8 mouse cellular contexts compared by ENCODE assay signal in the genomic region with DNA sequence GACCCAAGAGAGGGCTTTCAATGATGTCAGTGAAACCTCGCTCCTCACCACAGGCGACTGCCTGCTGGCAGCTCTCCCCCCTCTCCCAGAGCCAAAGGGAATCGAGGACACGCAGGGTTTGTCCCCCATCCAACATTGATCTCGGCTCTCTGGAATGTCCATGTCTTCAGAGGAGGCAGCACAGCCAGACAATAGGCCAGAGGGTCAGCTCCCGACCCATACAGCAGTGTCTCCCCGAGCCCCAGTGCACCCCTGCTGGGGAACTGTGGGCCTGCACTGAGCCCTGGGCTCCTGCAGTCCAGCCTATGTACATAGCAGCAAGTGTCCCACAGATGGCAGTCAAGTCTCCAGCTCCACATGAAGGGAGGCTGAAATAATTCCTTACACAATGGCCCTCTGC. TPM values are rescaled to one million over a fixed set of nuclear protein-coding genes. Genes with fewer than 3 reads are reported as not detected.
A peak's percentile ranks its signal among the peaks of the same experiment; 100 is the strongest.
DNase-seq lines count a peak whose midpoint lies in the region; ATAC-seq and TF ChIP-seq lines count a peak whose summit lies in the region.

No protein-coding gene starts in this region.

- H3K9me3 ChIP-seq in liver, embryonic 12.5 days (replicated peaks), result no peaks in the 10 kb centered on the region
- H3K9me3 ChIP-seq in embryonic facial prominence, embryonic 14.5 days (ENCODE audit: control insufficient read depth, low read length), result no peaks in the 10 kb centered on the region
- no peaks in the 10 kb centered on the region for H3K9me3 ChIP-seq in limb, embryonic 15.5 days
- H3K9me3 ChIP-seq in stomach, embryonic 14.5 days (ENCODE audit: control insufficient read depth, low read depth, low read length), result no peaks in the 10 kb centered on the region

- H3K79me2 ChIP-seq in myocyte (ENCODE audit: control insufficient read depth, insufficient read depth), result no peaks in the 10 kb centered on the region

- 48% methylated on average over 7 of the region's 7 CpGs for WGBS in liver, embryonic 12.5 days (ENCODE audit: insufficient replicate concordance)
- 29% methylated on average over 7 of the region's 7 CpGs for WGBS in embryonic facial prominence, embryonic 14.5 days
- WGBS in limb, embryonic 15.5 days, result 41% methylated on average over 7 of the region's 7 CpGs
- 40% methylated on average over 7 of the region's 7 CpGs for WGBS in stomach, embryonic 14.5 days

- no peak overlapping the region for H3K27ac ChIP-seq in liver, embryonic 12.5 days
- 0 out of 2 replicates have a peak overlapping the region, but pooled peaks have one; percentile 4 for H3K27ac ChIP-seq in embryonic facial prominence, embryonic 14.5 days (replicated peaks; ENCODE audit: low read depth, low read length)
- H3K27ac ChIP-seq in limb, embryonic 15.5 days, result 0 out of 2 replicates have a peak overlapping the region, but pooled peaks have one; percentile 22
- H3K27ac ChIP-seq in stomach, embryonic 14.5 days (ENCODE audit: low read length), result peak overlapping the region; percentile 82; the same call in 1 of the 2 replicates

- H3K4me3 ChIP-seq in liver, embryonic 12.5 days, result no peak overlapping the region
- no peak overlapping the region for H3K4me3 ChIP-seq in embryonic facial prominence, embryonic 14.5 days (ENCODE audit: low read depth, low read length)
- no peak overlapping the region for H3K4me3 ChIP-seq in limb, embryonic 15.5 days
- H3K4me3 ChIP-seq in myocyte, result no peak overlapping the region
- H3K4me3 ChIP-seq in stomach, embryonic 14.5 days (ENCODE audit: low read depth, low read length), result no peak overlapping the region

- no peak for TF ChIP-seq POLR2A in myocyte (IDR thresholded peaks at IDR 0.05; ENCODE audit: insufficient read length, low read depth)

- no peak for ATAC-seq in liver, embryonic 12.5 days
- peak; percentile 89 for ATAC-seq in embryonic facial prominence, embryonic 14.5 days (ENCODE audit: low read depth)
- peak; percentile 85 for ATAC-seq in limb, embryonic 15.5 days (ENCODE audit: insufficient number of reproducible peaks, low FRiP score, low TSS enrichment, low read depth)
- peak; percentile 76; the same call in 1 of the 2 replicates for ATAC-seq in stomach, embryonic 14.5 days (ENCODE audit: insufficient number of reproducible peaks, insufficient read depth, low FRiP score, low read depth)

- no peak overlapping the region for H3K4me2 ChIP-seq in liver, embryonic 12.5 days
- H3K4me2 ChIP-seq in embryonic facial prominence, embryonic 14.5 days (ENCODE audit: low read depth, low read length), result no peak overlapping the region
- H3K4me2 ChIP-seq in limb, embryonic 15.5 days, result no peak overlapping the region
- peak overlapping the region; percentile 46 for H3K4me2 ChIP-seq in myocyte (ENCODE audit: low read depth)
- H3K4me2 ChIP-seq in stomach, embryonic 14.5 days (replicated peaks; ENCODE audit: low read depth, low read length), result no peak overlapping the region

- DNase-seq in liver, result peak; percentile 54
- DNase-seq in embryonic facial prominence, embryonic 14.5 days (ENCODE audit: low spot score), result peak; percentile 86
- peak; percentile 94 to 95 for DNase-seq in heart, adult 9 months (ENCODE audit: low spot score in 2 of 2)
- peak; percentile 60 to 64 for DNase-seq in kidney, adult 8-10 months

- H3K4me1 ChIP-seq in liver, embryonic 12.5 days, result peaks cover 7% of the 10 kb centered on the region; the same call in 1 of the 2 replicates
- peaks cover 4% of the 10 kb centered on the region; the same call in 1 of the 2 replicates for H3K4me1 ChIP-seq in embryonic facial prominence, embryonic 14.5 days (ENCODE audit: control insufficient read depth, insufficient read depth, low read length)
- peaks cover 34% of the 10 kb centered on the region for H3K4me1 ChIP-seq in limb, embryonic 15.5 days
- peaks cover 21% of the 10 kb centered on the region for H3K4me1 ChIP-seq in stomach, embryonic 14.5 days (ENCODE audit: control insufficient read depth, insufficient read depth, low read length)

- H3K9ac ChIP-seq in liver, embryonic 12.5 days, result no peak overlapping the region
- no peak overlapping the region for H3K9ac ChIP-seq in embryonic facial prominence, embryonic 14.5 days (ENCODE audit: low read depth, low read length)
- H3K9ac ChIP-seq in limb, embryonic 15.5 days, result no peak overlapping the region
- H3K9ac ChIP-seq in stomach, embryonic 14.5 days (replicated peaks; ENCODE audit: low read depth, low read length), result no peak overlapping the region

- no peaks in the 10 kb centered on the region for H3K36me3 ChIP-seq in liver, embryonic 12.5 days
- no peaks in the 10 kb centered on the region for H3K36me3 ChIP-seq in embryonic facial prominence, embryonic 14.5 days (ENCODE audit: control insufficient read depth, insufficient read depth, low read length)
- H3K36me3 ChIP-seq in limb, embryonic 15.5 days, result no peaks in the 10 kb centered on the region
- H3K36me3 ChIP-seq in myocyte (ENCODE audit: control insufficient read depth, insufficient read depth), result no peaks in the 10 kb centered on the region
- no peaks in the 10 kb centered on the region for H3K36me3 ChIP-seq in stomach, embryonic 14.5 days (ENCODE audit: control insufficient read depth, insufficient read depth, low read length)

- H3K27me3 ChIP-seq in liver, embryonic 12.5 days (replicated peaks), result no peaks in the 10 kb centered on the region
- no peaks in the 10 kb centered on the region for H3K27me3 ChIP-seq in embryonic facial prominence, embryonic 14.5 days (replicated peaks; ENCODE audit: control insufficient read depth, insufficient read depth, low read length)
- no peaks in the 10 kb centered on the region for H3K27me3 ChIP-seq in limb, embryonic 15.5 days
- no peaks in the 10 kb centered on the region for H3K27me3 ChIP-seq in myocyte (ENCODE audit: control insufficient read depth, insufficient read depth, insufficient read length)
- H3K27me3 ChIP-seq in stomach, embryonic 14.5 days (ENCODE audit: control insufficient read depth, insufficient read depth, low read length), result no peaks in the 10 kb centered on the region

- no peak overlapping the region for H3ac ChIP-seq in myocyte (ENCODE audit: control insufficient read depth, insufficient read length)

TF ChIP-seq in myocyte, 11 proteins besides CTCF, POLR2A, EP300 and RAD21:
- TF ChIP-seq SRF (IDR thresholded peaks at IDR 0.05; ENCODE audit: control insufficient read depth, insufficient read length, low read depth) (peak; percentile 5), E2F4 (IDR thresholded peaks at IDR 0.05; ENCODE audit: insufficient read depth) (no peak)

RNA-seq across cellular contexts. Expression of a gene that starts 54.8 kb away (rescaled TPM):
- polyA plus RNA-seq in liver, embryonic 12.5 days (2016; fragmentation: Nextera tagmentation; extraction: Ambion mirVana), result 1.1 and 1.4 TPM in 2 replicates
- 3.6 and 4.2 TPM in 2 replicates for polyA plus RNA-seq in embryonic facial prominence, embryonic 14.5 days (2014; fragmentation: Nextera tagmentation; extraction: Ambion mirVana)
- polyA plus RNA-seq in limb, embryonic 15.5 days (2015; fragmentation: Nextera tagmentation; extraction: Ambion mirVana), result 2.8 TPM in 2 replicates
- polyA plus RNA-seq in myocyte (2012; fragmentation: generic; extraction: Trizol), result 1.3 TPM
- polyA plus RNA-seq in stomach, embryonic 14.5 days (2014; fragmentation: Nextera tagmentation; extraction: Ambion mirVana), result 10.6 and 12.4 TPM in 2 replicates
